Comparison of ENCODE assay signal across 16 mouse cellular contexts in the genomic region with DNA sequence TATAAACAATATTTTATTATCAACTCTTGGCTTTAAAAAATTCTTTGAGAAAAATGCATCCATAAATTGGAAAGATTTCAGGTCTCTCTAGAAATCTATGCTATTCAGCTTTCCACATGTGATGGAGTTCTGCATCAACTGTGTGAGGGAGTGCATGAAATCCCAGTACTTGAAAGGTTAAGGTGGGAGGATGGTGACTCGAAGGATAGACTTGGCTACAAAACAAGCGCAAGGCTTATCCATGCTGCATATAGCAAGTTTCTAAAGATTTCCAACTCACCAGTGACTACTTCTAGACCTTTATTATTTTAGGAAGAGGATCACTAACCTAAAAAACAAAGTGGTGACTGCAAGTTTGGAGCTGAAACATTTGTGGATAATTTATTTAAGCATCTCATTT.
"Had no signal": no experiment of that assay in that cellular context is flagged by ENCODE, and none has a peak within 500 bp of the region (broad histone marks: within the 10 kb centered on the region; RNA-seq: fewer than 3 reads in every experiment).

No protein-coding gene starts in this region.

- DNase-seq: heart, postnatal 10 days; heart, postnatal 14 days; heart, postnatal 36 days; heart, postnatal 4 days; kidney, adult 11 months; kidney, adult 18-20 months; kidney, adult 2 months; kidney, adult 8-10 months; kidney, adult 9 months; kidney, postnatal 10 days; kidney, postnatal 14 days; kidney, postnatal 25 days; kidney, postnatal 36 days; kidney, postnatal 4 days; layer of hippocampus, adult 9-11 months; layer of hippocampus, postnatal 36 days had no signal
